Mouse (Mus musculus) layer of hippocampus, adult 2 months (tissue): ENCODE measurements at regions not wholly inside any gene's neighbourhood (a gene's known extent, or its start where the extent isn't known, plus 50 kb on each side); places are given as distances from the start of the nearest gene placed in this dataset.

ENCODE experiments used
- DNase-seq, 2 experiments: peaks; one replicate each; pipeline ENCODE4 v3.0.0; 2022; ENCODE audit warnings: low spot score in 2 of 2
- H3K27ac ChIP-seq: fragments of 200-600 bp; 2 replicates; pipeline ENCODE4 v1.8.1; 2022
- H3K4me3 ChIP-seq: fragments of 200-600 bp; 2 replicates; pipeline ENCODE4 v1.8.1; 2022; ENCODE audit warnings: mild to moderate bottlenecking
- CTCF ChIP-seq: fragments of 200-600 bp; conservative IDR thresholded peaks from 2 replicates; pipeline ENCODE4 v1.8.1; 2022; ENCODE audit warnings: antibody characterized with exemption, mild to moderate bottlenecking, moderate library complexity

GRCm38 (mm10) chr1:61050346-61050745, 72.6 kb downstream of the Icos start:
- no peak for DNase-seq
- no peak overlapping the region for H3K4me3 ChIP-seq
- no peak for TF ChIP-seq CTCF

GRCm38 (mm10) chr1:61053676-61054075, 75.9 kb downstream of the Icos start:
- TF ChIP-seq CTCF = no peak
- H3K27ac ChIP-seq = no peak overlapping the region
- no peak overlapping the region for H3K4me3 ChIP-seq
- DNase-seq = no peak

More at GRCm38 (mm10) chr1:61050346-61050745, 72.6 kb downstream of the Icos start:
- H3K27ac ChIP-seq = no peak overlapping the region

GRCm38 (mm10) chr1:61054391-61054790, 76.7 kb downstream of the Icos start:
- TF ChIP-seq CTCF = no peak
- Histone ChIP-seq H3K4me3 (no peak overlapping the region), H3K27ac (no peak overlapping the region)
- no peak for DNase-seq

DNA sequence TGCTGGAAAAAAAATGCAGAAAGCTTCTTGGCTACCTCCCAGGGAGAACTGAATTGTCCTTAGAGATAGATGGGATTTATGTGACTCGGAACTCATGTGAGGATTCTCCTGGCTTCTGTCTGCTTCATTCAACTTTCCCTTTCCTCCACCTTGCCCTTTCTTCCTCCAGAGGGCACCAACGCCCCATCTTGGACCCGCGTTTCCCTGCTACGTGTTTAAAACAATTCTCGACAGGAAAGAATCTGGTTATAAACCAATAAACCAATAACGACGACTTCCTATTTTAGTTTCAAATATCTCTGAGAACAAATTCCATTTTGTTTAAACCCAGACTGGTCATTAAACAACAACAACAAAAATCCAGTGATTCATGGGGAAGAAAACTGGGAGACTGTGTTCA, 77.4 kb downstream of the Icos start:
- TF ChIP-seq CTCF = peak; percentile 90

DNA sequence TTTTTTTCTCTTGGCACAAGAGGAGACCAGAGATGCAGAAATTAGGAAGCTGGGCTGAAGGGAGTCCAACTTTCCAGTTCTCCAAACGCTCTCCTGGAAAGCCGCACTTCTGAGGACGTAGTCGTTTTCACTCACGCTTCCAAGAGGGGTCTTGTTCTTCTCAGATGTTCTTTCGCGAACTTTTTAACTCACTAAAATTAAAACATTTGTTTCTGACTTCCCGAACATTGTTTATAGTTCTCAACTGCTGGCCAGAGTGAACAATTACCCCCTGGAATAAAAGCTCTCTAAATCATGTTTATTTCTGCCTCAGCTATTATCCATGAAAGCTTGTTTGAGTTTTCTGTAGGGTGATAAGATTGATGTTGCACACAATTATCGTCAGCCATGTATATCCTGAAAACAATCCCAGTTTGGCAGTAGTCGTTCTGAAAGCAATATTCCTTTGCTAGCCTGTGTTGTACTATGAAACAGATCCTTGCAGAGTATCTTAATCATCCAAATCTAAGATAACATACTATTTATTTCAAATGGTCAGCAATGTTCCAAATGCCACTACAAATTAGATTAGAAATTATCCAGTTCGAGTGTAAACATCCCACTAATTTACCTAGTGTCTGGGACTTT, 82.3 kb downstream of the Icos start:
- Histone ChIP-seq H3K27ac (no peak overlapping the region), H3K4me3 (no peak overlapping the region)
- no peak for TF ChIP-seq CTCF
- DNase-seq = no peak

More for the DNA sequence above, 77.4 kb downstream of the Icos start:
- Histone ChIP-seq H3K4me3 (peak overlapping the region; percentile 26; the same call in 1 of the 2 replicates), H3K27ac (no peak overlapping the region)
- peak; percentile 60 to 81 for DNase-seq

DNA sequence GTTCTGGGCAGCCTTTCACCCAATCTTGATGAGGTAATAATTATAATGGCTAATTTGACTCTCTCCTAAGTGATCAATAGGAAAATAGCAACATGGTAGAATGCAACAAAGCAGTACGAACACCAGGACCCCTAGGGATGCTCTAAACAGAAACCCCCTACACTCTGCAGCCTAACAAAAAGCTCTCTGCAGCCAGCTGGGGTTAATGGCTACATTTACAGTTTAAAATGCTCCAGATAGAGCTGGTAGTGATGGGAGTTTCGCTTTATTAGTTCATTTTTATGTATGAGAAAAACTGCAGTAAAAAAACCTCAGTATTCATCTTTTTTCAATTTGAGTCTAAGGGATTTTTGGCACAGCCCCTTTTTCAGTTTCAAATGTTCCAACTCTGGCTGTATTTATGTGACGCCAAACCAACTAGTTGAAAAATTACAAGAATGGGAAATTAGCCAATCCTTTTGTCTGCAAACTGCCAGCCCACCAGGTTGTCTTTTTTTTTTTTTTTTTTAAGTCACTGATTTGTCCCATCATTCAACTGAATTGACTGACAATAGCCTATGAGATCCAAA, 84.2 kb downstream of the Icos start:
- TF ChIP-seq CTCF = no peak
- no peak for DNase-seq
- no peak overlapping the region for H3K27ac ChIP-seq
- no peak overlapping the region for H3K4me3 ChIP-seq

DNA sequence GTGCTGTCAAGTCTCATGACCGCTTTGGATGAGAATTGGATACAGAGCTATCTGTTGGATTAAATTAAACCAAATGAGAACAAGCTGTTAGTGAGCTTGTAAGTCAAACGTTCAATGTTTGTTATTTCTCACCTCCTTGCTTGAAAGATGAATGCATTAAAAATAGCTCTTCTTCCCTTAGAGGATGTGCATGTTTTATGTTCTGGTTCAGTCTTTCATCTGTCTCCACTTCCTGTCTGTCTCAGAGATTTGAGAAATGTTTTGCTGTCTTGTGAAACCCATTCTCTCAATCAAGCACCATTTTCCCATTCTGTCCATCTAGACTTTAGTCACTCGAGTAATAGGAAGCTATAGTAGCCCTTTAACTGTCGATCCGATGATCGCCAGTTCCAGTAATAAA, 90.4 kb downstream of the Icos start:
- TF ChIP-seq CTCF = no peak
- Histone ChIP-seq H3K4me3 (no peak overlapping the region), H3K27ac (no peak overlapping the region)
- DNase-seq = no peak

DNA sequence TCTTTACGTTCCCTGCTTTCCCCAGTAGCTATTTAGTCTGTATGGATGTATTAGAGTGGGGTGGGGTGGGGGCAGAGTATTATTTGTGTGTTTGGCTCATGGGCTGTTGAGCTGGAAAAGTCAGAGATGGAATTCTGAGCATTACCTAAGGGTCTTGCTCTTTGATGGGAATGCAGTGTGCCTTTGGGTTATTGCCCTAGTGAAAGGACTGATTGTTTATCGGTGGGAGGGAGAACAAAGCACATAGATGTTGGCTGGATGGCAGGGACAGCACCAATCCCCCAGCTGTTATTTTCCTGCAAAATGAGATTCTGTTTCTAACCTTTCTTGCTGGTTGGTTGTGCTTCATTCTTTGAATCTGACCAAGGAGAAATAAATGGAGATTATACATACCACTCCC, 96.4 kb downstream of the Icos start:
- Histone ChIP-seq H3K27ac (peak overlapping the region; percentile 71), H3K4me3 (no peak overlapping the region)
- DNase-seq = no peak
- TF ChIP-seq CTCF = no peak

DNA sequence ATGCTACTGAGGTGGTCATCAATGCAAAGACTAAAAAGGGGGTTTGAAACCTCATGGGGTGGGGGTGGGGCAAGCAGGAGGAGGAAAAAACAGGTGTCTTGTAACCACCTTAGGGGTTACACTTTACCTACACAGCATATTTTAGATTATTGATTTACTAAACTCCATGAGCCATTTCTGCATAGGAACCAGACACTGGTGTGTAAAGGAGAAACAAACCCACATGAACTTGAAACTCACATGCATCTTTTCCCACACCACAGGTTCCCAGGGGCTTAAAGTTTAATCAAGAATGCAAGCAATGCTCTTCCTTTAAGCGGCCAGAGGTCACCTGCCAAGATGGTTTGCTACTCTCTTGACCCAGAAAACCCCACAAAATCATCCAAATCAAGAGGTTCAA, 97.6 kb downstream of the Icos start:
- no peak for DNase-seq
- no peak for TF ChIP-seq CTCF
- H3K27ac ChIP-seq = no peak overlapping the region
- no peak overlapping the region for H3K4me3 ChIP-seq

GRCm38 (mm10) chr1:61084732-61085131, 107.0 kb downstream of the Icos start:
- no peak for DNase-seq
- no peak overlapping the region for H3K4me3 ChIP-seq
- TF ChIP-seq CTCF = no peak
- no peak overlapping the region for H3K27ac ChIP-seq

DNA sequence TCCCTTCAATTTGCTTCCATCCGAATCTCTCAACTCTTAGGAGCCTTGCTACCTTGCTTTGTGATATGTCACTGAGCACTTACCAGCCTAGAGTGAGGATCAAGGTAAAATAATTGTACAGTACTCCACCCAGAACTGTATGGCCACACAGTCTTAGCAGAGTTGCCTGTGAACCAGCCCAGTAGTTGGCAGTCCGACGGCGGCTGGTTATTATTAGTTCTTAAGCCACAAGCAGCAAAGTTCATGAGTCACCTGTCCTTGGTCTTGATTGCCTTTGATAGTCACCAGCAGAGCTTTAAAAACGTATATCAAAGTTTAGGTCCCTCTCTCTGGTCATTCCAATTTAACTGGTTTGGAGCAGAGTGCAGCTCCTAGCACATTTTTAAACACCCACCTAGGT, 109.1 kb downstream of the Icos start:
- no peak for TF ChIP-seq CTCF
- DNase-seq = no peak
- Histone ChIP-seq H3K4me3 (no peak overlapping the region), H3K27ac (no peak overlapping the region)

GRCm38 (mm10) chr1:61090801-61091200, 113.1 kb downstream of the Icos start:
- no peak for TF ChIP-seq CTCF
- H3K4me3 ChIP-seq = no peak overlapping the region
- H3K27ac ChIP-seq = no peak overlapping the region
- no peak for DNase-seq

- Histone ChIP-seq H3K4me3 (no peak overlapping the region), H3K27ac (no peak overlapping the region)
- no peak for TF ChIP-seq CTCF
- no peak for DNase-seq
Measured at GRCm38 (mm10) chr1:61095481-61096165, 117.9 kb downstream of the Icos start.

GRCm38 (mm10) chr1:61099341-61099740, 121.6 kb downstream of the Icos start:
- H3K4me3 ChIP-seq = no peak overlapping the region
- H3K27ac ChIP-seq = no peak overlapping the region
- no peak for DNase-seq
- TF ChIP-seq CTCF = no peak
